Comparison of ENCODE assay signal across 1 mouse cellular context in genomic region chr16:20301770-20302649, GRCm38 (mm10).
TF ChIP-seq lines count a peak whose summit lies in the region.

Parl (minus strand) TSS chr16:20302387.

TF ChIP-seq in CH12.LX, 34 proteins besides CTCF, POLR2A, EP300 and RAD21 (continued from another document):
- TF ChIP-seq TCF12 (IDR thresholded peaks at IDR 0.05; ENCODE audit: low read depth, low read length) = peak; percentile 92
- no peak; the same call in 1 of the 2 replicates for TF ChIP-seq JUND (conservative IDR thresholded peaks at IDR 0.05; ENCODE audit: low read depth, low read length)
- no peak for TF ChIP-seq ETS1 (conservative IDR thresholded peaks at IDR 0.05; ENCODE audit: low read depth, low read length)
- TF ChIP-seq MYC (IDR thresholded peaks at IDR 0.05; ENCODE audit: low read depth, low read length) = peak; percentile 98
- peak; percentile 77; the same call in 1 of the 2 replicates for TF ChIP-seq TBP (conservative IDR thresholded peaks at IDR 0.05; ENCODE audit: low read depth, low read length)
- no peak for TF ChIP-seq POLR2AphosphoS2 (IDR thresholded peaks at IDR 0.05; ENCODE audit: low read depth, low read length)
- TF ChIP-seq USF2 (conservative IDR thresholded peaks at IDR 0.05; ENCODE audit: low read depth, low read length) = 0 out of 2 replicates have a peak, but pooled peaks have one; percentile 23
- TF ChIP-seq UBTF (IDR thresholded peaks at IDR 0.05; ENCODE audit: low read depth, low read length) = peak; percentile 91; the same call in 1 of the 2 replicates
- TF ChIP-seq NRF1 (IDR thresholded peaks at IDR 0.05; ENCODE audit: low read depth, low read length) = peak; percentile 47; the same call in 1 of the 2 replicates
- peak; percentile 29; the same call in 1 of the 2 replicates for TF ChIP-seq ZMIZ1 (IDR thresholded peaks at IDR 0.05; ENCODE audit: low read depth, low read length)
- TF ChIP-seq SMC3 (IDR thresholded peaks at IDR 0.05; ENCODE audit: low read depth, low read length) = peak; percentile 77
- peak; percentile 99 for TF ChIP-seq ZNF384 (IDR thresholded peaks at IDR 0.05; ENCODE audit: low read depth, low read length)
- TF ChIP-seq E2F4 (IDR thresholded peaks at IDR 0.05; ENCODE audit: insufficient replicate concordance, low read depth, low read length) = no peak
- 0 out of 2 replicates have a peak, but pooled peaks have one; percentile 44 for TF ChIP-seq MEF2A (IDR thresholded peaks at IDR 0.05; ENCODE audit: borderline replicate concordance, low read depth, low read length)
- peak; percentile 78 for TF ChIP-seq IRF4 (IDR thresholded peaks at IDR 0.05; ENCODE audit: low read depth, low read length)
- TF ChIP-seq MAZ (IDR thresholded peaks at IDR 0.05; ENCODE audit: low read depth, low read length) = peak; percentile 79; the same call in 1 of the 2 replicates
- peak; percentile 92 for TF ChIP-seq CHD2 (IDR thresholded peaks at IDR 0.05; ENCODE audit: low read length)
- TF ChIP-seq ZKSCAN1 (IDR thresholded peaks at IDR 0.05; ENCODE audit: borderline replicate concordance, low read depth, low read length) = 0 out of 2 replicates have a peak, but pooled peaks have one; percentile 6
- TF ChIP-seq RCOR1 (conservative IDR thresholded peaks at IDR 0.05; ENCODE audit: low read depth, low read length) = no peak
- no peak for TF ChIP-seq MAFK (IDR thresholded peaks at IDR 0.05; ENCODE audit: insufficient replicate concordance, low read length)
- TF ChIP-seq BHLHE40 (IDR thresholded peaks at IDR 0.05; ENCODE audit: low read depth, low read length) = peak; percentile 56; the same call in 1 of the 2 replicates
- no peak for TF ChIP-seq PAX5 (IDR thresholded peaks at IDR 0.05; ENCODE audit: low read length)
